Mouse (Mus musculus) forebrain, postnatal 0 days (tissue): ENCODE measurements around the gene Gm20422. TPM values are rescaled to one million over a fixed set of nuclear protein-coding genes. Genes with fewer than 3 reads are reported as not detected.

Experiments
- ATAC-seq: fragments of 200-750 bp; cut with Nextera tagmentation; 2 replicates; pipeline ENCODE4 v1.8.0; 2017; ENCODE audit warnings: mild to moderate bottlenecking, moderate library complexity
- DNase-seq: peaks from one replicate; pipeline ENCODE4 v3.0.0-alpha.2; 2015
- H3K27ac ChIP-seq: fragments of 300-500 bp; sonication (generic); 2 replicates; pipeline ENCODE4 v1.5.1; 2014; ENCODE audit warnings: low read depth, mild to moderate bottlenecking, antibody characterized with exemption, low read length, moderate library complexity, mixed read lengths
- H3K27me3 ChIP-seq: fragments of 300-500 bp; sonication (generic); 2 replicates; pipeline ENCODE4 v1.6.1; 2014; ENCODE audit warnings: mild to moderate bottlenecking, low read length, mixed read lengths; ENCODE audit not compliant: insufficient read depth
- H3K36me3 ChIP-seq: fragments of 300-500 bp; sonication (generic); 2 replicates; pipeline ENCODE4 v1.6.1; 2014; ENCODE audit warnings: mild to moderate bottlenecking, moderate library complexity; ENCODE audit not compliant: insufficient read depth
- H3K4me1 ChIP-seq: fragments of 300-500 bp; sonication (generic); 2 replicates; pipeline ENCODE4 v1.6.1; 2014; ENCODE audit warnings: antibody characterized with exemption; ENCODE audit not compliant: insufficient read depth
- H3K4me2 ChIP-seq: fragments of 300-500 bp; sonication (generic); 2 replicates; pipeline ENCODE4 v1.6.1; 2014; ENCODE audit warnings: low read depth, mild to moderate bottlenecking, moderate library complexity
- H3K4me3 ChIP-seq: fragments of 300-500 bp; sonication (generic); 2 replicates; pipeline ENCODE4 v1.5.1; 2014; ENCODE audit warnings: low read depth, low read length, mixed read lengths
- H3K9ac ChIP-seq: fragments of 300-500 bp; sonication (generic); 2 replicates; pipeline ENCODE4 v1.6.1; 2014; ENCODE audit warnings: mild to moderate bottlenecking
- H3K9me3 ChIP-seq: fragments of 300-500 bp; sonication (generic); 2 replicates; pipeline ENCODE4 v1.6.1; 2016; ENCODE audit warnings: low read length
- CTCF ChIP-seq: sonication (generic); IDR thresholded peaks from 2 replicates; pipeline ENCODE4 v1.5.1; 2016; ENCODE audit warnings: antibody characterized with exemption, control low read depth, low read depth
- WGBS: fragments of 180-500 bp; shearing (Covaris S2); extraction: QIAGEN DNeasy Blood & Tissue Kit; methylation state at CpG from one replicate; pipeline ENCODE4 v1.1.7; 2014; 5-methylcytosine and 5-hydroxymethylcytosine counted together
- polyA plus RNA-seq: library from polyadenylated mRNA; unstranded; fragments of >200 nt; fragmentation: Nextera tagmentation; extraction: Ambion mirVana; gene quantifications from 2 replicates; pipeline ENCODE4 v1.2.1, GENCODE M21; 2015
- total RNA-seq: library from RNA; depleted of rRNA; stranded (reverse); fragments of >200 nt; gene quantifications from 2 replicates; pipeline ENCODE4 v1.2.3, GENCODE M21; 2014

Gm20422 gene
- total and polyA plus RNA-seq, 2 experiments from 2014 or later, result 0.33 to 3.5 TPM

GRCm38 (mm10) chr8:69794096-69794495 lies 19.4 kb upstream of the Gm20422 start:
- WGBS, result 94% methylated on average over 3 of the region's 3 CpGs
- Histone ChIP-seq H3K4me2 (no peak overlapping the region), H3K4me1 (peaks cover 11% of the 10 kb centered on the region; the same call in 1 of the 2 replicates), H3K36me3 (peaks cover 56% of the 10 kb centered on the region), H3K9me3 (no peaks in the 10 kb centered on the region), H3K4me3 (no peak overlapping the region), H3K27me3 (no peaks in the 10 kb centered on the region), H3K9ac (no peak overlapping the region), H3K27ac (no peak overlapping the region)
- ATAC-seq (no peak), DNase-seq (no peak)
- TF ChIP-seq CTCF, result no peak

GRCm38 (mm10) chr8:69793666-69794065 lies 19.0 kb upstream of the Gm20422 start:
- TF ChIP-seq CTCF, result no peak
- ATAC-seq (no peak), DNase-seq (no peak)
- H3K9me3 ChIP-seq, result no peaks in the 10 kb centered on the region
- no peak overlapping the region for H3K9ac ChIP-seq
- no peak overlapping the region for H3K4me2 ChIP-seq
- H3K27me3 ChIP-seq, result no peaks in the 10 kb centered on the region
- no peak overlapping the region for H3K27ac ChIP-seq
- H3K36me3 ChIP-seq, result peaks cover 52% of the 10 kb centered on the region
- 90% methylated on average over 4 of the region's 4 CpGs for whole genome bisulfite sequencing
- H3K4me3 ChIP-seq, result no peak overlapping the region
- peaks cover 11% of the 10 kb centered on the region; the same call in 1 of the 2 replicates for H3K4me1 ChIP-seq

GRCm38 (mm10) chr8:69791415-69792068 lies 16.9 kb upstream of the Gm20422 start:
- DNase-seq (peak; percentile 36), ATAC-seq (peak; percentile 64)
- Histone ChIP-seq H3K4me1 (peaks cover 11% of the 10 kb centered on the region; the same call in 1 of the 2 replicates), H3K27ac (peak overlapping the region; percentile 85), H3K9me3 (no peaks in the 10 kb centered on the region), H3K36me3 (peaks cover 31% of the 10 kb centered on the region), H3K4me2 (peak overlapping the region; percentile 79), H3K4me3 (peak overlapping the region; percentile 99), H3K9ac (peak overlapping the region; percentile 94), H3K27me3 (no peaks in the 10 kb centered on the region)
- under 1% methylated on average over 46 of the region's 48 CpGs for WGBS
- TF ChIP-seq CTCF, result no peak

- no peaks in the 10 kb centered on the region for H3K27me3 ChIP-seq
- peaks cover 11% of the 10 kb centered on the region; the same call in 1 of the 2 replicates for H3K4me1 ChIP-seq
- TF ChIP-seq CTCF, result peak; percentile 24
- H3K36me3 ChIP-seq, result peaks cover 24% of the 10 kb centered on the region
- under 1% methylated on average over 38 of the region's 38 CpGs for WGBS
- peak within 1 kb of the TSS; percentile 94 for H3K9ac ChIP-seq
- DNase-seq, result peak; percentile 92
- peak within 1 kb of the TSS; percentile 85 for H3K27ac ChIP-seq
- no peaks in the 10 kb centered on the region for H3K9me3 ChIP-seq
- H3K4me3 ChIP-seq, result peak within 1 kb of the TSS; percentile 99
- ATAC-seq, result peak; percentile 97
- peak within 1 kb of the TSS; percentile 79 for H3K4me2 ChIP-seq
Measured at GRCm38 (mm10) chr8:69790773-69791367, 16.2 kb upstream of the Gm20422 start, which contains the start of the genes Atp13a1 and Zfp866. TSS of gene Atp13a1 (plus strand) at chr8:69791163. TSS of gene Zfp866 (minus strand) at chr8:69791178.

- Histone ChIP-seq H3K27ac (peak overlapping the region; percentile 85), H3K36me3 (peaks cover 19% of the 10 kb centered on the region), H3K4me1 (peaks cover 11% of the 10 kb centered on the region; the same call in 1 of the 2 replicates), H3K27me3 (no peaks in the 10 kb centered on the region), H3K9ac (peak overlapping the region; percentile 94), H3K4me2 (peak overlapping the region; percentile 79), H3K9me3 (no peaks in the 10 kb centered on the region), H3K4me3 (peak overlapping the region; percentile 99)
- no peak for TF ChIP-seq CTCF
- ATAC-seq, result no peak
- no peak for DNase-seq
- 36% methylated on average over 11 of the region's 11 CpGs for WGBS
Measured at GRCm38 (mm10) chr8:69790364-69790763, 15.7 kb upstream of the Gm20422 start.

- Histone ChIP-seq H3K27ac (no peak overlapping the region), H3K4me1 (peaks cover 11% of the 10 kb centered on the region; the same call in 1 of the 2 replicates), H3K27me3 (no peaks in the 10 kb centered on the region), H3K4me2 (no peak overlapping the region), H3K36me3 (peaks cover 12% of the 10 kb centered on the region), H3K9me3 (no peaks in the 10 kb centered on the region), H3K9ac (no peak overlapping the region), H3K4me3 (no peak overlapping the region)
- DNase-seq, result no peak
- ATAC-seq, result no peak
- WGBS, result 75% methylated on average over 5 of the region's 5 CpGs
- no peak for TF ChIP-seq CTCF
Measured at GRCm38 (mm10) chr8:69789731-69790130, 15.0 kb upstream of the Gm20422 start.

- DNase-seq, result no peak
- H3K36me3 ChIP-seq, result peaks cover 6% of the 10 kb centered on the region
- H3K9ac ChIP-seq, result no peak overlapping the region
- no peak overlapping the region for H3K4me2 ChIP-seq
- no peak overlapping the region for H3K27ac ChIP-seq
- WGBS, result 92% methylated on average over 5 of the region's 5 CpGs
- H3K9me3 ChIP-seq, result no peaks in the 10 kb centered on the region
- no peak overlapping the region for H3K4me3 ChIP-seq
- ATAC-seq, result no peak
- peaks cover 11% of the 10 kb centered on the region; the same call in 1 of the 2 replicates for H3K4me1 ChIP-seq
- no peaks in the 10 kb centered on the region for H3K27me3 ChIP-seq
- TF ChIP-seq CTCF, result no peak
Measured at GRCm38 (mm10) chr8:69789105-69789504, 14.4 kb upstream of the Gm20422 start.
